Mouse (Mus musculus): ENCODE data around the gene Clec14a. TPM values are rescaled to one million over a fixed set of nuclear protein-coding genes. Genes with fewer than 3 reads are reported as not detected.

The Clec14a gene
- total RNA-seq, 2 experiments from 2014 or later = 1.7 to 3.6 TPM

DNA sequence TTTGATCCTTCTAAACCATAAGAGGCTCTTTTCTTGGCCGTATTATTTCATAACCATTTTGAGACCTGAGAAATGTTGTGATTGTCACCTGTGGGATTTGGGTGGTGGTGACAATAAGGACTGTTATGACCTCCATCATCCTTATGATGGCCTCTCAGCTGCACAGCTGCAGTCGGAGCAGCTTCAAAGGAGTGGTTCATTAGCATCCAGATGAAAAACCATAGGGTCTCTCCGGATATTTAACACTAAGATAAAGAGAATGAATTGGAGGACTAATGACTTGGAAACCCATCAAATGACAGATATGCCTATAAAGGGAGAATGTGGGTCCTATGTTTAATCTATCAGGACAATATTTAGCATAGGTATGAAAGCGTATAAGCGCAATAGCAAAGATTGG, 43.4 kb downstream of the Clec14a start:
- H3K4me3 ChIP-seq = no peak overlapping the region
- DNase-seq (ENCODE audit: extremely low spot score in 1 of 2, low spot score in 2 of 2) = no peak
- no peak for TF ChIP-seq CTCF (IDR thresholded peaks at IDR 0.05)
- no peak overlapping the region for H3K27ac ChIP-seq
- intact Hi-C loops (cut with DNase I) = no loop called here

DNA sequence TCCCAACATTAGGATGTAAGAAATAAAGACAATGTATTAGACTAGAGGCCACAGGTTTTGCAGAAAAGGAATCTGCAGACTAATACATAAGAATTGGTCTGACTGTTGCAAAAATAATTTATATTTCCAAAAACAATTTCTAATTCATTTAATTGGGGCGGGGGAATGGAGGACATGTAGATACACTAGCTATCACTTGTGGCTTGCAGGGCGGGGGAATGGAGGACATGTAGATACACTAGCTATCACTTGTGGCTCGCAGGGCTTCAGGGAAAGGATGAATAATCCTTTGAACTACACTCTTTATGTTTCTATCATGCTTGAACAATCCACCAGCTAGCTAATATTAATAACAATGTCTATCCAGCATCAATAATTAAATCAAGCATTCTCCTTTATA, 50.0 kb downstream of the Clec14a start:
- DNase-seq (ENCODE audit: extremely low spot score in 1 of 2, low spot score in 2 of 2) = no peak
- TF ChIP-seq CTCF (IDR thresholded peaks at IDR 0.05) = no peak
- no peak overlapping the region for H3K27ac ChIP-seq
- intact Hi-C loops (cut with DNase I) = no loop called here
- H3K4me3 ChIP-seq = no peak overlapping the region

DNA sequence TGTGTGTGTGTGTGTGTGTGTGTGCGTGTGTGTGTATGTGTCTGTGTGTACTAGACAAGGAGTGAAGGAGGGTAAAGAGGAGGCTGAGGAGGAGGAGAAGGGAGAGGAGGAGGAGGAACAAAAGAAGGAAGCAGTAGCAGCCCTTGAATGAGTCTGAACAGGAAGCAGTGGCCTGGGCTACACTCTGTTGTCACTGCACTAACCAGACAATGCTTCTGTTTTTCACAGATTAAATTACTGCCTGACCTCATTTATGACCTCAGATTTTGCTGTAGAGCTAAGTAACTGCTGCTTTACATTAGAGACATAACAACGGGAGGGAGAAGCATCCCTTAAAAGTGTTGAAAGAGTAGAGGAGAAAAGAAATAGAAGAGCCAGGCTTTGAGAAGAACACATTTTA, 52.9 kb downstream of the Clec14a start:
- intact Hi-C loops (cut with DNase I) = no loop called here
- H3K27ac ChIP-seq = no peak overlapping the region
- TF ChIP-seq CTCF (IDR thresholded peaks at IDR 0.05) = no peak
- DNase-seq (ENCODE audit: extremely low spot score in 1 of 2, low spot score in 2 of 2) = no peak
- no peak overlapping the region for H3K4me3 ChIP-seq

Other genes with a start within 250 kb of the Clec14a start
- 10 to 100 TPM; 31.5 to 32.1 TPM for gene Sstr1, start 57.5 kb downstream of the Clec14a start, total RNA-seq (2021)